Mouse (Mus musculus) urinary bladder, postnatal 14 days (tissue): ENCODE measurements around the gene H60b.
"Not testable (repeated sequence)": the region's sequence is repeated elsewhere in the genome, so short reads cannot be mapped to it uniquely, and the experiment has no call there.

Source experiments
- DNase-seq: peaks from one replicate; pipeline ENCODE4 v3.0.0; 2021; ENCODE audit warnings: low spot score

Gene H60b

DNA sequence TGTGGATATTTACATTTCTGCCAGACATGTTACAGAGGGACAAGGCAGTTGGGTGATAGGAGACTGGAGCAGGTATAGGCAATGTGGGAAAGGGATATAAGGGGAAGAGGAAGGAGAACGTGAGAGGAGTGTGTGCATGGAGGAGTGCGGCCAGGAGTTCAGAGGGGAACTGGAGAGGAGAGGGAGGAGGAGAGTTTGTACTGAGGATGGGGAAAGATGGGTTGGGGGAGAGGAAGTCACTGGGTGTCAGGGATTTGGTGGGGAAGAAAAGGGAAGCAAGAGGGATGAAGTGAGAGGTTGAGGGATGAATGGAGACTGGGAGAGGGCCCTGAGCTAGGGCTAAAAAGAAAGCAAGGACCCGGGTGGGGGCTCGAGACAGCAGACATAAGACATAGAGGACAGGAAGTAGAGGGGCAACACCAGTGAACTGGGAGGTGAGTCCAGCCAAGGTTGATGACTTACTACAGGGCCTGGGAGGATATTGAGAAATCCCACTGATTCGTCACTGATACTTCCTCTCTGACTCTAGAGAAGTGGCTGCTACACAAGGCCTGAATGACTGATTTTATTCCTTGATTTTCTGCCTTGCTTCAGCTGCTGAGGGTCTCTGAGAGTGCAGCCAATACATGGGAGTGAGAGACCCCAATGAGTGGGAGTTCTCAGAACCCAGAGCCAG, 7.1 kb downstream of the H60b start:
- DNase-seq = not testable (repeated sequence)

DNA sequence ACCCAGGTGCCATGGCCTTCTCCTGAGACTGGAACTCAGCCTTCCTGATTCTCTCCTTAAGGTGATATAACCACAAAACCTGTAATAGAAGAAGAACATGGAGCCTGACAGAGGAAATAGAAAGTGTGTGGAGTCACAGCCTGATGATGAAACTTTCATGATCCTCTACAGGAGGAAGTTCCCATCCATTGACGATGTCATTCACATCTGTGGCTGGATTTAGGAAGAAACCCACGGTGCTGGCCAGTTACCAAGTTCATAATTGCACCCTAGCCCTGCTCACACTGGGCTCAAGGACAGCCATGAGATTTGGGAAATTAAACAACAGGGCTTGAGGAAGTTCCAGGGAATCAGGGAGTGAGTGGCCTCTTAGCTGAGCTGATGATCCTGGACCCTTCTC, 7.6 kb downstream of the H60b start:
- not testable (repeated sequence) for DNase-seq

DNA sequence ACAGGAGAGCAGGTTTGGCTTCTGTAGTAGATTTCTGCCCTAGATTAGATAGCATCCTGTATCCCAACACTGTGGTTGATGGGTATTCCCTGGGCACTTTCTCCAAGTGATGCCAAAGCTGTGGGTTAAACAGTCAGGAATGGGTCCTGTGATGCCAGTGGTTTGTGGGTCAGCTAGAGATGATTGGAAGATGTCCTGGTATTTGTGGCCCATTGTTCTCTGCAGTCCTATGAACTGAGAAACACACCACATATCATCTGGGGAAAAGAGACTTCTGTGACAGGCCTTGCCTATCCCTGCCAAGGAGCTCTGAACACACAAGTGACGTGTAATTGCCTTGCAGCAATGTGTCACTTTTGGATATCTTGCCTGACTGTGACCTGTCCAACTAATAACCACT, 8.7 kb downstream of the H60b start:
- not testable (repeated sequence) for DNase-seq

DNA sequence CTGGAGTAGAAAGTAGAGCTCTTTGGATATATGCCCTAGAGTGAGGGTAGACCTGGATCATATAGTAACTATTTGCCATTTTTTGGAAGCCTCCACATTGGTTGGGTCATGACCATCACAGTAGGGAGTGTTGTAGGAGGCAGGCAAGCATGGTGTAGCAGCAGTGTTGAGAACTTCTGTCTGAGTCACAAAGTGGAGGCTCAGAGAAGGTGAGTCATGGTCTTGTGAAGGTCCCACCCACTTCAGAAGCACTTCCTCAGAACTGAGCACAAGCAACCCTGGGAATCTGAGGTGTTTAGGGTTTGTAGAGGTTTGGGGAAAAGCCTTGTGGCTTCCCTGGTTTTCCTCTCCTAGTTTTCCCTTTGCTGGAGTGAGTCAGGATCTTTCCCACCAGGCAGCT, 10.7 kb downstream of the H60b start:
- DNase-seq = not testable (repeated sequence)

DNA sequence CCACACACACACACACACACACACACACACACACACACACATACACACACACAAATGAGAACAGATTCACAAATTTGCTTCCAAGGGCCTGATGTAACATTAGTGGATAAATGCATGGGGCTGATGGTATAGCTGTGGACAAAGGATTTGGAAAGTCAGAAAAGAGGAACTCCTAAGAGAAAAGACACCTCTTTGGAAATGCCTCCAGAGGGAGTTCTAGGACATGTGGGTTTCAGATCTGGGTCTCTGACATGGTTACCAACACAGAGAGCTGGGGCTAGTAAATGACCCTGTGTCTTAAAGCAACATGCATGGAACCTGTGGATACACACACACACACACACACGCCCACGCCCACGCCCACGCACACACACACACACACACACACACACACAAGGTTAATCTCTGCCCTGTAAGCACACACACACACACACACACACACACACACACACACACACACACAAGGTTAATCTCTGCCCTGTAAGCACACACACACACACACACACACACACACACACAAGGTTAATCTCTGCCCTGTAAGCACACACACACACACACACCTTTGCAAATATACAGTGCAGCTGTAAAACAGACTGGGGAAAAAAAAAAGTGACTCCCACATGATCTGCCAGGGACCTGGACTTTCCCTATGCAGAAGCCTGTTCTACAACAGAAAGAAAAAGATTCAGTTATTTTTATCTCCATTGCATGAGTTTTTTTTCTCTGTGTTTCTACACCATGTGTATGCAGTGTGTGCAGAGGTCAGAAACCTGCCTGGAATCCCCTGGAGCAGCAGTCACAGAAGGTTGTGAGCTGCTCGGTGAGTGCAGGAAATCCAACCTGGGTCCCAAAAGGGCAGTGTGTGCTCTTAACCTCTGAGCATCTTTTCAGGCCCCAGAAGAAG, 14.3 kb downstream of the H60b start:
- not testable (repeated sequence) for DNase-seq

DNA sequence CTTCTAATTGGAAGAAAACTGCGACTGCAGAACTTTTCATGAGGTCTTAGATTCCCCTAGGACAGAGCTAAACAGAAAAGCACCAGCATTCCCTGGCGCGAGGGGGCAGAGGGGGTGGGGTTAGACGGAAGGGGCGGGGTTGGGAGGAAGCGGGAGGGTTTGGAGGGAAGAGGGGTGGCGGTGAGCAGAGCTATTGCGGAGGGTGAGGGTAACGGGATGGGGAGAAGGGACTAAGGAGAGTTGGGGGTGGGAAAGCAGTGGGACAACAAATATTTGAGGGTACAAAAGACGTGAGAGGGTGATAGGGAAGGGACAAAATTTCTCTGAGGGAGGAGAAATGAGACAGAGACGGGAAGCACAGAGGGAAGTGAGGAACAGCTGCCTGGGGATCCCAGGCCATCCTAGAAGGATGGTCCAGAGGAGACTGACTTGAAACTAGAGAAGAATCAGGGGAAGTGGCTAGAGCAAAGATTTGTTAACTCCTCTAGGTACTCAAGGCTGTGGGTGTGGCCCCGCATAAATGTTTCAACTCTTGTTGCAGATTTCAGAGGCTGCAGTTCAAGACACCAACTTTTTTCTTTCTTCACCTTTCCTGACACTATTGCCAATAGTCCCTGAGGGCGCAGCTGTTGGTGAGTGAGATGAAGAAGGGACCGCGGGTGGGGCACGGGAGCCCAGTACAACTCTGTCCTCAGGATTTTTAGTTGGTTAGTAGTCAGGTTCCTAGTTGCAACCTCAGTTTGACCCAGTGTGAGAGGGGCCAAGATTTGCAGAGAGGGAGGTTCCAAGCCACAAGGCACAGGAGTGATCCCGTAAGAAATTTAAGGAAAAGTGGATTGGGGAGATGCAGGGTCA, 15.2 kb downstream of the H60b start:
- not testable (repeated sequence) for DNase-seq

DNA sequence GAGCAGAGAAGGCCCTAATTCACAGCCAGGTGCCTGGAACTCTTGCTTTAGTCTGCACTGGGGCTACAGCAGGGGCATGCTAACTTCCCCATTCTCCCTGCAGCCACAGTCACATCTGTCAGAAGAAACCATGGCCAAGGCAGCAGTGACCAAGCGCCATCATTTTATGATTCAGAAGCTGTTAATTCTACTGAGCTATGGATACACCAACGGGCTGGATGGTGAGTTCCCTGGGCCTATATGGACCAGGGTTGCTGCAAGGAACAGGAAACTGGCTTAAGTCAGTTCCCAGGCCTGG, 15.8 kb downstream of the H60b start:
- DNase-seq = not testable (repeated sequence)

DNA sequence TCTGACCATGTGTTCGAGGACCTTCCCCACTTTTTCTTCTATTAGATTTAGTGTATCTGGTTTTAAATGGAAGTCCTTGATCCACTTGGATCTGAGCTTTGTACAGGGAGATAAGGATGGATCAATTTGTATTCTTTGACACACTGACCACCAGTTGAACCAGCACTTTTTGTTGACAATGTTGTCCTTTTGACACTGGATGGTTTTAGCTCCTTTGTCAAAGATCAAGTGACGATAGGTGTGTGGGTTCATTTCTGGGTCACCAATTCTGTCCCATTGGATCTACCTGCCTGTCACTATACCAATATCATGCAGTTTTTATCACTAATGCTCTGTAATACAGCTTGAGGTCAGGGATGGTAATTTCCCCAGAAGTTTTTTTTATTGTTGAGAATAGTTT, 18.1 kb downstream of the H60b start:
- not testable (repeated sequence) for DNase-seq

DNA sequence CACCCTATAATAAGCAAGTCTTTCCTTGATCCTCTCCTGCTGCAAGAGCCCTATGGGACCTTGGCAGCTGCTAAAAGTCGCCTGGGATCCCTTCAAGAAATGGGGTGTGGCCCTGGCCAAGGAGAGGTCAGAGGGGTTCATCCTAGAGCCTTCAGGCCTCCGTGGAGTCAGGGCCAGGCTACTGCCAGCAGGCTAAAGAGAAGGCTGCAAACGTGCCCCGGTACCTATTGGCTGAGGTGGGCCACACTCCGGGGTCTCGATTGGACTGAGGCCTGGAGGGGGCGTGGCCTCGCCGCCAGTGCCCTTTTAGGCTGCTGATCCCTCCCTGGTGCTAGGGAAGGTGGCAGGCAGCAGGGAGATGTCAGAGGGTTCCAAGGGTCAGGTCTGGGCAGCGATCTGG, 32.6 kb downstream of the H60b start:
- DNase-seq = not testable (repeated sequence)

DNA sequence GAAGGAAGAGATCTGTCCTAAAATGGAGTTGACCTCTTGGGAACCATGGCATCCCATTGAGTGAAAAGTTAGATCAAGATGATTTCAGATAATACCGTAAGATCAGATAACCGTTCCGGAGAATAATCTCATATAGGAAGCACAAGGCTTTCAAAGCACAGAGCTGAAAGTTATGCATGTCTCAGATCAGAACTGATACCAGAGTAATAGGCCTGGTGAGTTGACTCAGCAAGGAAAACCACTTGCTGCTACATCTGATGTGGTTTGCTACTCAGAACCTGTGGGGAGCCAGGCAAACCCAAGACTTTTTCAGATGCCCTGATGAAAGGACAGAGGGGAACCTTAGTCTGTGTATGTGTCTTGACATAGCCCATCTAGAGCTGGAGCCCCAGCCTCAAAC, 43.0 kb downstream of the H60b start:
- not testable (repeated sequence) for DNase-seq

DNA sequence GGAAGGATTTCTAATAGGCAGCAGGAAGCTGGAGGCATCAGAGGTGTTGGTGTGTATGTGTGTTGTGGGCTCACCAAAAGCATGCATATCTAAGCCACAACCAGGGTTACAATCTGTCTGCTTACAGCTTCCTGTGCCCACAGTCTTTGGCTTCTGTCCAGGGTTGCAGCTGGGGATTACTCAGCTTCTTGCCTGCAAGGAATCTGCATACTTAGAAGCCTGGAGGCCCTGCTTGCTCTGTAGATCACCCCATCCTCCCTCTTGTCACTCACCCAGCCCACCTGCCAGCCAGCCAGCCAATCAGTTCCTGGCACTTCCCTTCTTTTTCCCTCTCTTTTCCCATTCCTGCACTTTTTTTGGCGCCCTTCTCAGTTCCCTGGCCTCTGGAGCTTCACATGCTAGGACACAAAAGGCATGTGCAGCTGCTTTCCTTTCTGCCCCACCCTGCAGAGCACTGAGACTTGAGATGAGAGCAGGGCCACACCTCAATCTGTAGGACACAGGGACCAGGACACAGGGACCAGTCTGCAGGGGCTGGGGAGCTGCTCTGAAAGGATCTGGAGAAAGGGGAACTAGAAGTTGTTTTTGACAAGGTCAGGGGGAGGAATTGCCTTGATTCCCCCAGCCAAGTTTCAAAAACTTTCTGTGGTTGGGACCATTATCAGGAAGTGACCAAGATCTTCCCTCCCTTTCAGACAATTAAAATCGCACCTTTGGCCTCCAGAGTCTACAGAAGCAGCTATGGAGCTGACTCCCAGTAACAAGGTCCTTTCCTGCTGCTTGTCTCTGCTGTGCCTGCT, 44.6 kb downstream of the H60b start:
- not testable (repeated sequence) for DNase-seq

DNA sequence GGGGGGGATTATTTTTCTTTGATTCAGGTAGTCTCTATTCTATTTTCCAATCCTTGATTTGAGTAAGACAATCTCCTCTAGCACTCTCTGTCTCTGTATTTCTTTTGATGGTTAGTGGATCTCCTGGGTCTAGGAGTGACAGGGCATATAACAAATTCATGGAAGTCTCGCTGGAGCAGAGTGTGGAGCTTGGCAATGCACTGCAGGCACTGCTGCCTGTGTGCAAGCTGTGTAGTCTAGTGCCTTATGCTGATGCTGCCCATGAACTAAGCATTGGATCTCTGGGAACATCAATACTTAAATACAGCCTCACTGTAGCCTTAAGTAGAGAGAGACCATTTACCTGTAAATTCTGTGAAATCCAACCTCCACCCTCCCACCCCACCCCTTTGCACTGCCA, 48.1 kb downstream of the H60b start:
- DNase-seq = not testable (repeated sequence)

DNA sequence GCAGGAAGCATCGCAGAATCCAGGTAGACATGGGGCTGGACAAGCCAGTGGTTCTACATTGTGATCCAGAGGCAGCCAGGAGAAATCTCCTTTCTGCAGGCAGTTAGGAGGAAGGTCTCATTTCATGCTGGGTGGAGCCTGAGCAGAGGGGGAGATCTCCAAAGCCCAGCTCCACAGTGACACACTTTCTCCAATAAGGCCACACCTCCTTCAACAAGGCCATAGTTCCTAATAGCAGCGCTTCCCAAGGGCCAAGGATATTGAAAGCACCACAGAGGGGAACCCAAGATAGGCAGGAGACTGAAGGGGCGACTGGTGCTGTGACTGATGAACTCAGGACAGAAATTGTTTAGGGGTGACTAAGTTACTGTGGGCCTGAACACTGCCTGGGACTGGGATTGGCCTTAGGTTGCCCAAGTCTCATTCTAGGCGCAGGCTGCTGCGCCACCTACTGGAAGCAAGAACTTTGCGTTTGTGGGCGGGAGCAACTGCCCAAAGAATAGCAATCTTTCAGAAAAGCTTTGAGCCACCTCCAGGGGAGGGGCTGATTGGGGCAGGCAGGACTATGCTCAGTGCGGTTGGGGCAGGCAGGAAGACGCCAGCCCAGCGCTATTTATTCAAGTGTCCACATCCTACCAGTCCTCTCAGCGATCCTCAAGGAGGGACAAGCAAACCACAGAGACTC, 53.8 kb downstream of the H60b start:
- DNase-seq = peak; percentile 56

DNA sequence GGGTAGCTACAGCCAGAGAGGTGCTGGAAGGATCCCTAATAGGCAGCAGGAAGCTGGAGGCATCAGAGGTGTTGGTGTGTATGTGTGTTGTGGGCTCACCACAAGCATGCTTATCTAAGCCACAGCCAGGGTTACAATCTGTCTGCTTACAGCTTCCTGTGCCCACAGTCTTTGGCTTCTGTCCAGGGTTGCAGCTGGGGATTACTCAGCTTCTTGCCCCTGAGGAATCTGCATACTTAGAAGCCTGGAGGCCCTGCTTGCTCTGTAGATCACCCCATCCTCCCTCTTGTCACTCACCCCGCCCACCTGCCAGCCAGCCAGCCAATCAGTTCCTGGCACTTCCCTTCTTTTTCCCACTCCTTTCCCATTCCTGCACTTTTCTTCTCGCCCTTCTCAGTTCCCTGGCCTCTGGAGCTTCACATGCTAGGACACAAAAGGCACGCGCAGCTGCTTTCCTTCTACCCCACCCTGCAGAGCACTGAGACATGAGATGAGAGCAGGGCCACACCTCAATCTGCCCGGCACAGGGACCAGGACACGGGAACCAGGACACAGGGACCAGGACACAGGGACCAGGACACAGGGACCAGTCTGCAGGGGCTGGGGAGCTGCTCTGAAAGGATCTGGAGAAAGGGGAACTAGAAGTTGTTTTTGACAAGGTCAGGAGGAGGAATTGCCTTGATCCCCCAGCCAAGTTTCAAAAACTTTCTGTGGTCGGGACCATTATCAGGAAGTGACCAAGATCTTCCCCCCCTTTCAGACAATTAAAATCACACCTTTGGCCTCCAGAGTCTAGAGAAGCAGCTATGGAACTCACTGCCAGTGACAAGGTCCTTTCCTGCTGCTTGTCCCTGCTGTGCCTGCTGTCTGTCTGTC, 65.3 kb downstream of the H60b start:
- peak; percentile 4 for DNase-seq

DNA sequence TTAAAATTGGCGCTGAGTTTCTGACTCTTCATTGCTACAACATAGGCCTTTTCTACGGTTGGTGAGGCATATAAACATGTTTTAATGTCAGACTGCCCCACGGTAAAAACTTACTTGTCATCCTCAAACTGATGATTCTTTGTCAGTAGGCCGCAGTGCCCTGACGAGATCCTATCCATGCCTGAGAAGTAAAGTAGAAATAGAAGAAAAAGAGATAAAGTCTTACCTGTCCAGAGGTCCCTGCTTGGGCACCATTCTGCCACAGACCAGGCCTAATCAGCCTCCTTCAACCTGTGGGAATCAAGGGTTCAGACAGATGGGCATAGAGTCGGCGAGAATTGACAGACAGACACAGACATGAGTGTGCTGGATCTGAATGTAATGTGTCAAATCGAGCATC, 106.7 kb downstream of the H60b start:
- no peak for DNase-seq

DNA sequence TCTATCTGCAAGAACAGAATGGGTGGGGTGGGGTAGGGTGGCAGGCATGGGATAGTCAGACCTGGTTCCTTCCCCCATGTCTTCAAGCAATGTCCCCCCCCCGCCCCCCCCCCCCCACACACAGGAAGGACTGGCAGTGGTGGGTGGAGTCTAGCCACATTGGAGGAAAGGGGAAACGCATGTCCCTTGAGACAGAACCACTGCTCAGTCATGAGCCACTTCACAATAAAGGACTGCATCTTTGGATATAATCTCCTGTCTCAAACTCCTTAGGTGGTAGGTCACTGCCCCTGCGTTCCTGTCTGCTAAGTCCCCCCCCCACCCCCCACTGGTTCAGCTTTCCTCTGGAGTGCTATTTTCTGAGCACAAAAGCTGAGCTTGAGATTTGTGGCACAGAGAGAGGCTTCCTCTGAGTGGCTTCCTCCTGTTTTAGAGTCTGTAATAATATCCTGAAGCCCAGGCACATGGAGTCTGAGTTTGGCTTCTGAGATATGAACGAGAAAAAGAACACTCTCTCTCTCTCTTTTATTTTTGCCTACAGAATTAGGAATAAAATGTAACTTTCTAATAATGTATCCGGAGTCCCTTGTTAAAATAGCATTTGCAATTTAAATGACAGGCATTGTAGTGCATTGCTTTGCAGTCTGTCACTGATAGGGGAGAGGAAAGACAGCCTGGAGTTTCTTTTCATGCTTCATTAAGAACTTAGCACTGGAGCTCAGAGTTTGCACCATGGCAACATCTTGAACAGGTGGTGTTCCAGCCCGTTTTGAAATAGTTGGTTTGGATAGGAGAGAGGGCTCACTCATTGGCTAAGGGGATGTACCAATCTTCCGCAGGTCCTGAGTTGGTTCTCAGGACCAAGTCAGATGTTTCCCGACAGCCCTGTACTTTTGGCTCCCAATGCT, 112.7 kb downstream of the H60b start:
- not testable (repeated sequence) for DNase-seq

DNA sequence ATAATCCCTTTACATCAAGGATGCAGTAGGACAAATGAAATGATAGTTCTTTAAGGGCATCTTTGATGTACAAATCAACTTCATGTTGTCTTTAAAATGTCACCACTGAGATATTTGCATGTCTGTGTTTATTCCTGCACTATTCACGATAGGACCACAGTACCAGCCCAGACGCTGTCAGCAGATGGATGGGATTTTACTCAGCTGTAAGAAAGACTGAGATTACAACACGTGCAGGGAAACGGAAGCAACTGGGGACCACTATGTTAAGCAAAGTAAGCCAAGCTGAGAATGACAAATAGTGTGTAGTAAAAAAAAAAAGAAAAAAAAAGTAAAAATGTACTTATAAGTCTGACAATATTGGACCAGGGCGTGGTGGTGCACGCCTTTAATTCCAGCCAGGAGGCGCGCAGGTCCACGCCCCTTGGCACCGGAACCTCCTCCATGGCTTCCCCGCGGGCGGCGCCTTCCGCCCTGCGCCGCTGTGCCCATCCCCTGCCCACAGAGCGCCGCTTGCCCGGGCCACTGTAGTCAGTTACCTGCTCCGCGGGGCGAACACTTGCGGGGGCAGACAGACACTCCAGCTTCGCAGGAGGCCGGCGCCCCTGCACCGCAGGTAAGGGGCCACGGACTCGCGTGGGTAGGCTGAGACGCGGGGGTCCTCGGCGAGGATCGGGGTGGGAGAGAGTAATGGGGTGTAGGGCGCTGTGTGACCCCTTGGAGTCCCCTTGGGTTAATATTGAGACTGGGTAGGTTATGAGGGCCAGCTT, 114.7 kb downstream of the H60b start:
- peak; percentile 10 for DNase-seq

DNA sequence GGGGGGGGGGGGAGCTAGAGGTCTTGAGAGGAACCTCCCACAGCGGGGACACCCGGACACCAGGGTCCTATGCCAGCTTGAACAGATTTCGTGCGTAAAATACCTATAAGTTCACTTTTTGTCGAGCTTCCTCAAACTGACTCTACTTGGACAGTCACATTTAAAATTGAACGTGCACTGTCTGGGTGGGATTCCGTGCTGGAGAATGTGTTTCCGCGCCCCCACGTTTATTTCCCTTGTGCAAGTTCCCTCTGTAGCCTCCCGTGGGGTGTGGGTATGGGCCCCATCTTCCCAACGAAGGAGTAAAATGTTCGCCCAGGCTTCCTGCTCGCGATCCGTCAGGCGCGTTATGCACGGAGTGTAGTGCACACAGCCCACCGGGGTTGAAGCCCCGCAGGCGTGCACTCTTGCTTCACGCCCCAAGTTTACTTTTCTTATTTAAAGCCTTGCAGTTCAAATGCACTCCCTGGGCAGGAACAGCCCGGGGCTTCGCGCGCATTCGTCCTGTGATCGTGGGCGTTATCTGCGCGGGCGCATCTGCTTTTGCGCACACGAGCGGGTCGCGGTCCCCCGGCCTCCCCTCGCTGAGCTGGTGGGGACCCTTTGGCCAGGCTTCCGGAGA, 115.4 kb downstream of the H60b start:
- DNase-seq = no peak
